Mouse (Mus musculus) limb, embryonic 12.5 days (tissue): Measurements from ENCODE around the gene Anxa9. TPM values are rescaled to one million over a fixed set of nuclear protein-coding genes. Genes with fewer than 3 reads are reported as not detected.

ENCODE experiments used
- ATAC-seq: fragments of 200-750 bp; cut with Nextera tagmentation; 2 replicates; pipeline ENCODE4 v1.8.0; 2017; ENCODE audit warnings: low read depth, moderate TSS enrichment; ENCODE audit not compliant: insufficient number of reproducible peaks, insufficient read depth, low FRiP score, low TSS enrichment
- H3K27ac ChIP-seq: fragments of 300-500 bp; sonication (generic); 2 replicates; pipeline ENCODE4 v1.5.1; 2016; ENCODE audit warnings: mild to moderate bottlenecking, moderate library complexity
- H3K27me3 ChIP-seq: fragments of 300-500 bp; sonication (generic); 2 replicates; pipeline ENCODE4 v1.6.1; 2016; ENCODE audit warnings: mild to moderate bottlenecking, moderate library complexity
- H3K36me3 ChIP-seq: fragments of 300-500 bp; sonication (generic); 2 replicates; pipeline ENCODE4 v1.6.1; 2016; ENCODE audit warnings: mild to moderate bottlenecking, moderate library complexity
- H3K4me1 ChIP-seq: fragments of 300-500 bp; sonication (generic); replicated peaks from 2 replicates; pipeline ENCODE4 v1.6.1; 2016
- H3K4me2 ChIP-seq: fragments of 300-500 bp; sonication (generic); 2 replicates; pipeline ENCODE4 v1.6.1; 2016; ENCODE audit warnings: mild to moderate bottlenecking, moderate library complexity
- H3K4me3 ChIP-seq: fragments of 300-500 bp; sonication (generic); replicated peaks from 2 replicates; pipeline ENCODE4 v1.5.1; 2016; ENCODE audit warnings: mild to moderate bottlenecking
- H3K9ac ChIP-seq: fragments of 300-500 bp; sonication (generic); replicated peaks from 2 replicates; pipeline ENCODE4 v1.6.1; 2016; ENCODE audit warnings: mild to moderate bottlenecking, moderate library complexity
- H3K9me3 ChIP-seq: fragments of 300-500 bp; sonication (generic); 2 replicates; pipeline ENCODE4 v1.6.1; 2016; ENCODE audit warnings: mild to moderate bottlenecking, moderate library complexity
- WGBS: fragments of 180-500 bp; shearing (Covaris S2); methylation state at CpG from one replicate; pipeline ENCODE4 v1.1.7; 2016; 5-methylcytosine and 5-hydroxymethylcytosine counted together
- polyA plus RNA-seq: library from polyadenylated mRNA; unstranded; fragments of >200 nt; fragmentation: Nextera tagmentation; extraction: Ambion mirVana; gene quantifications from 2 replicates; pipeline ENCODE4 v1.2.1, GENCODE M21; 2016

Gene Anxa9
- polyA plus RNA-seq, 1 experiment from 2014 or later: 1.8 TPM

DNA sequence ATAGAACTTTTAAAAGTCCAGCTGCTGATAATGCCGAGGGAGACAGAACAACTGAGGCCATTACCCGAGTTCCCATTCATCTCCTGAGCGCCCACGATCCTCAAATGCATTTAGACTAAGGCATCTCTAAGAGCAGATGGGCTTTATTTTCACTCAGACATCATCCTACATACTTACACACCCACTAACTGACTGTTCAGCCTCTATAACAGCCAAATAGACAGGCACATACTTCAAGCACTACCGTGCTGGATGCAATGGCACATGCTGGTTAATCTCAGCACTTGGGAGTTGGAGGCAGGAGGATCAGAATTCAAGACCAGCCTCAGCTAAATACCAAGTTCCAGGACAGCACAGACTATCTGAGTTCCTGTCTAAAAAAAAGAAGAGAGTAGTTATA is 37.2 kb downstream of the Anxa9 start:
- Histone ChIP-seq H3K9ac (no peak overlapping the region), H3K4me3 (no peak overlapping the region), H3K27me3 (no peaks in the 10 kb centered on the region), H3K36me3 (peaks cover 62% of the 10 kb centered on the region), H3K4me1 (no peaks in the 10 kb centered on the region), H3K4me2 (no peak overlapping the region), H3K27ac (no peak overlapping the region), H3K9me3 (no peaks in the 10 kb centered on the region)
- no peak for ATAC-seq
- WGBS: 88% methylated on average over 5 of the region's 5 CpGs

DNA sequence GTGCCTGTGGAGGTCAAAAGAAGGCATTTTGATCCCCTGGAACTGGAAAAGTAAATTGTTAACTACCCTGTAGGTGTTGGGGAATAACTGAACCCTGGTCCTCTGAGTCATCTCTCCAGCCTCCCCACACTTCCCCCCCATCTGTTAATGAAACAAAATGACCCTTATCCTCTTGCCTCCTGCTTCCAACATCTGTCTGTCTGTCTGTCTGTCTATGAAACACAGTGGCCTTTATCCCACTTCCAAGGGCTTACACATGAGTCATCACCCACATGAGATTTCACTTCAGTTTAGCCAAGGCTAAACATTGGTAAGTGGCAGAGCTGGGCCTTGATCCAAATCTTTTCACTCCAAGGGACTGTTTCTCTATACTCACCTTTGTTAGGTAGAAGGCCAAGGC is 39.1 kb downstream of the Anxa9 start:
- Histone ChIP-seq H3K4me3 (no peak overlapping the region), H3K4me2 (no peak overlapping the region), H3K36me3 (peaks cover 68% of the 10 kb centered on the region), H3K27ac (no peak overlapping the region), H3K9me3 (no peaks in the 10 kb centered on the region), H3K9ac (no peak overlapping the region), H3K4me1 (no peaks in the 10 kb centered on the region), H3K27me3 (no peaks in the 10 kb centered on the region)
- no peak for ATAC-seq

DNA sequence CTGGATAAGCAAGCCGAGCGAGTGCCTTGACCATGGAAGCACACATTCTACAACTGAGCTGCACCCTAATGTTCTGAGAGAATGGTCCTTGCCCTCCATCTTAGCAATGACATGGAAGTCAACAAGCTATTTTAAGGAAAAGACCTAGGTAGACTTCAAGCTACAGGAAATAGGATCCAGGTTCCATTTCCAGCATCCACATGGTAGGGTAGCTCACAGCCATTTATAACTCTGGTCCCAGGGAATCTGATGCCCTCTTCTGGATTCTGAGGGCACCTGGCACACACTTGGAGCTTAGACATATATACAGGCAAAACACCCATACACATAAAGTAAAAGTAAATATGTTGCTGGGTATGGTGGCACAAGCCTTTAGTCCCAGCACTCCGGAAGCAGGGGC is 40.9 kb downstream of the Anxa9 start:
- H3K4me1 ChIP-seq: no peaks in the 10 kb centered on the region
- 94% methylated on average over 3 of the region's 3 CpGs for WGBS
- no peak for ATAC-seq
- H3K36me3 ChIP-seq: peaks cover 81% of the 10 kb centered on the region
- H3K27me3 ChIP-seq: no peaks in the 10 kb centered on the region
- H3K9ac ChIP-seq: no peak overlapping the region
- no peak overlapping the region for H3K4me3 ChIP-seq
- no peak overlapping the region for H3K4me2 ChIP-seq
- H3K27ac ChIP-seq: no peak overlapping the region
- no peaks in the 10 kb centered on the region for H3K9me3 ChIP-seq

DNA sequence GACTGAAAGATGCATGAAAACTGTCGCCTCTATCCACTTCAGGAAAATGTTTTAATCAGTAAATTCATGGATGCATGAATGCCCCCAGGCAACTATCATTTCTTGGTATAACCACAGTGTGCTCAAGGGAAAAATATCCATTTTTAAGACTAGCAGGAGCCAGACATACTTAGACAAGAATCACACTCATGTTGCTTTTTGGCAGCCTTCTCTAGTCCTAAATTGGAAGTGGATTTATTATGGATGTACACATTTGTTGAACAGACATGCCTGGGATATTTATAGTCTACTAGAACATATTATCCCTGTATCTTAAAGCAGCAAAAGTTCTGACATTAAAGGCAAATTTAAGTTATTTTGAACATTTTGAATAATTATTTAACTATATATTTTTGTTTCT is 42.3 kb downstream of the Anxa9 start:
- Histone ChIP-seq H3K27me3 (no peaks in the 10 kb centered on the region), H3K4me3 (no peak overlapping the region), H3K4me1 (no peaks in the 10 kb centered on the region), H3K9ac (no peak overlapping the region), H3K27ac (no peak overlapping the region), H3K4me2 (no peak overlapping the region), H3K36me3 (peaks cover 89% of the 10 kb centered on the region), H3K9me3 (no peaks in the 10 kb centered on the region)
- ATAC-seq: no peak
- WGBS: 87% methylated on average over 1 of the region's 1 CpGs

DNA sequence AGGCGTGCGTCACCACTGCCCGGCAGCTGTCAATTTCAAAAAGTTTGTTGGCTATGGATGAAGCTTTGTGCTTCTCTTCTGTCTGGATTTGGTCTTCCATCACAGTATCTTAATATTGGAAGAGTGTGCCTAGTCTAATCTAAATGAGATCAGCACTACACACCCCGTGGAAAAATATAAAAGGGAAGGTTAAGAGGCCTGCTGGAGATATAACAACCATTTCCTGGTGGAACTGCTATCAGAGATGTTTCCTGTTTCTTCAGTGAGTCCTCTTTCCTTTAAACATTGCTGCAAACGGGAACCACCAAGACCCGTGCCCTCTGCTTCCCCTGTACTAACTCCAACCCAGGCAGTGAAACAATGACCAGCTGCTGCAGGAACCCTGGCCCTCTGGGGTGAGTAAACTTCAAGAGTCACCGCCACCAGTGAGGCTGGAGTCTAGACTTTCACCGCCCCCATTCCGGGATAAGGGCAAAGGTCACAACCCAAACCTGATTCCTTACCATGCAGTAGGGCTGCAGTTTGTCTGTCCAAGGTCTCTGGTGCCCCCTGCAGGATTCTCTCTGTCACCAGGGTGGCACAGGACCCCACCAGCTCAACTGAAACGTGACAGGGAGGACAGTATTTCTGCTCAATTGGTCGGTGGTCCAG is 43.8 kb downstream of the Anxa9 start:
- Histone ChIP-seq H3K4me1 (no peaks in the 10 kb centered on the region), H3K27ac (no peak overlapping the region), H3K4me3 (no peak overlapping the region), H3K9me3 (no peaks in the 10 kb centered on the region), H3K9ac (no peak overlapping the region; the same call in 1 of the 2 replicates), H3K36me3 (peaks cover 89% of the 10 kb centered on the region), H3K4me2 (no peak overlapping the region), H3K27me3 (no peaks in the 10 kb centered on the region)
- no peak for ATAC-seq
- 44% methylated on average over 11 of the region's 11 CpGs for WGBS

DNA sequence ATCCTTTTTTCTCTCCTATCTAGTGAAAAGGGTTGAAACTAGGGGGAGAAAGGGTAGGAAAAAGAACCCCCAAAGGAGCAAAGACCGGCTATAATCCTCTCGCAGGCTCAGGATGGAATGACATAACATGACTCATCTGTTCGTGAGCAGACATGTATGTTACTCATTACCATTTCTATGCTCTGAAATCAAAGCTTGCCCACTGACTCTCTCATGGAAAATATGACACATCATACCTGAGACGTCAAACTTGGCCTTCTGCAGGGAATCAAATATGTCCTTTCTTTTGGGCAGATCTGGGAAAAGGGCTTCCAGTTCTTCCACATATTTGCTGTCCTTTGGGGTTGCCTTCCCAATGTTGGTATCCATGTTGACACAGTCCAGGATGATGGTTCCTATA is 45.0 kb downstream of the Anxa9 start:
- H3K4me3 ChIP-seq: no peak overlapping the region
- WGBS: 92% methylated on average over 4 of the region's 4 CpGs
- no peaks in the 10 kb centered on the region for H3K4me1 ChIP-seq
- no peak overlapping the region for H3K9ac ChIP-seq
- H3K9me3 ChIP-seq: no peaks in the 10 kb centered on the region
- H3K27ac ChIP-seq: no peak overlapping the region
- H3K27me3 ChIP-seq: no peaks in the 10 kb centered on the region
- H3K36me3 ChIP-seq: peaks cover 89% of the 10 kb centered on the region
- H3K4me2 ChIP-seq: no peak overlapping the region
- ATAC-seq: no peak

DNA sequence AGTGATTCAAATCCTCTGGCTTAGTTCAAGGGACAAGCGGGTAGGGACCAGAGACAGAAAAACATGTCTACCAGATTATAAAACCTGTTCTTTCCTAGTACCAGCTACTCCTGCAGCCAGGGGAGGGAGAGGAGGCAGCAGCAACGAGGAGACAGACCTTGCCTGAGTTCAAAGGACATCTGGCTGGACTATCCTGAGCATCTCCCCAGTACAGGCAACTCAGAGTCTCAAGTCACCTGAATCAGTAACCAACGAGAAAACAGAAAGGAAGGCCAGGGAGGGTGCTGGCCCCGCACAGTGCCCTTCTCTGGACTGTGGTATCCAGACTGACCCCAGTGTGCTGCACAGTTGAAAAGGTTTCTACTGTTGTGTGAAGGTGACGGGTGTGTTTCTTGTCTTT is 50.0 kb downstream of the Anxa9 start:
- H3K9me3 ChIP-seq: no peaks in the 10 kb centered on the region
- H3K27ac ChIP-seq: no peak overlapping the region
- 84% methylated on average over 5 of the region's 5 CpGs for WGBS
- H3K4me3 ChIP-seq: no peak overlapping the region
- ATAC-seq: no peak
- no peak overlapping the region for H3K4me2 ChIP-seq
- H3K9ac ChIP-seq: no peak overlapping the region
- no peaks in the 10 kb centered on the region for H3K27me3 ChIP-seq
- H3K4me1 ChIP-seq: no peaks in the 10 kb centered on the region
- H3K36me3 ChIP-seq: peaks cover 93% of the 10 kb centered on the region

DNA sequence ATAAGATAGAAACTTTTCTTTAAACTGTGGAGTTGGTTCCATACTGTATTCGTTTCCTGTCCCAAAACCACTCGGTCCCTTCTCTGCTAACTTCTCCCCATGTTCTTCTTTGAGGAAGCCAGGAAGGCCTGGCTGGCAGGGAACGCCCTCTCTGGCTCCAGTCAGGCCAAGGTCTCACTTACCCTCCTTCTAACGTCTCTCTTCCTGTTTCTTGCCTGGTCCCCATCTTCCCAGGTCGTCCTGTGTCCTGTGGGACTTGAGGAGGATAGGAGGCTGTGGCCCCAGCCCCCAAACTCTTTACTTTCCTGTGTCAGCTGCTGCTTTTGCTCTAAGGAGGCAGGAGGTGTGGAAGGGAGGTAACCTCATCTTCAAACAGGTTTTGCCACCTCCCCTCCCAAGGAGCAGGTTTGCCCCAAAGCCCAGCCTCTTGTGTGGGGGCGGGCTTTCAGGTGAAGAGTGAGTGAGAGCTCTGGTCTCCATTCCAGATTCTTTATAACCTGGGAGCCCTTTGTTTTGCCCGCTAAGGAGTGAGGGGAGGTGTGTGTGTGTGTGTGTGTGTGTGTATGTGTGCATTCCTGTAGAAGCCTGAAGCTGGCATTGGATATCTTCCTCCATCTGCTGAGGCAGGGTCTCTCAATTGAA is 56.1 kb downstream of the Anxa9 start, which contains the start of gene Bnipl:
Gene Bnipl, minus strand, starts transcription at position 411 of the 642 bp plus-strand sequence.
- H3K27me3 ChIP-seq: no peaks in the 10 kb centered on the region
- WGBS: 40% methylated on average over 7 of the region's 7 CpGs
- no peak within 1 kb of the TSS for H3K9ac ChIP-seq
- no peak within 1 kb of the TSS for H3K4me3 ChIP-seq
- no peaks in the 10 kb centered on the region for H3K9me3 ChIP-seq
- H3K4me2 ChIP-seq: no peak within 1 kb of the TSS
- H3K36me3 ChIP-seq: peaks cover 55% of the 10 kb centered on the region
- no peaks in the 10 kb centered on the region for H3K4me1 ChIP-seq
- H3K27ac ChIP-seq: peak within 1 kb of the TSS; percentile 31; the same call in 1 of the 2 replicates
- no peak for ATAC-seq

DNA sequence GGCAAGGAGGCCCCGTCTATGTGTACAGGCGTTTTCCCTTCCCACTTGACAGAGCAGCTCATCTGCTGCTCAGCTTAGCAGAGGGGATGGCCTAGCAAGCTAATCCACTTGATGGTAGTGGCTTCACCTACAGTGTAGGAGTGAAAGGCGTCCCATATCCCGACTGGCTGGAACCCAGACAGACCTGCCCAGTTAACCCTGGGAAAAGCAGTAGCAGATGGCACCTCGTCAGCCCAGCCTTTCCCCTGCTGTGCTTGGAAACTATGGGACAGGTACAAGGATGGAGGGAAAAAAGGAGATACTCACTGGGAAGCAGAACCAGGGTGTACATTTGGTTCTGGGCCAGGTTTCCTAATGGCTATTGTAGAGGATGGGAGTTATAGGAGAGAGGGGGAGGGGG is 56.6 kb downstream of the Anxa9 start:
- Histone ChIP-seq H3K27ac (no peak overlapping the region), H3K27me3 (no peaks in the 10 kb centered on the region), H3K4me3 (no peak overlapping the region), H3K4me2 (no peak overlapping the region), H3K36me3 (peaks cover 55% of the 10 kb centered on the region), H3K4me1 (no peaks in the 10 kb centered on the region), H3K9ac (no peak overlapping the region), H3K9me3 (no peaks in the 10 kb centered on the region)
- 72% methylated on average over 5 of the region's 5 CpGs for WGBS
- no peak for ATAC-seq

DNA sequence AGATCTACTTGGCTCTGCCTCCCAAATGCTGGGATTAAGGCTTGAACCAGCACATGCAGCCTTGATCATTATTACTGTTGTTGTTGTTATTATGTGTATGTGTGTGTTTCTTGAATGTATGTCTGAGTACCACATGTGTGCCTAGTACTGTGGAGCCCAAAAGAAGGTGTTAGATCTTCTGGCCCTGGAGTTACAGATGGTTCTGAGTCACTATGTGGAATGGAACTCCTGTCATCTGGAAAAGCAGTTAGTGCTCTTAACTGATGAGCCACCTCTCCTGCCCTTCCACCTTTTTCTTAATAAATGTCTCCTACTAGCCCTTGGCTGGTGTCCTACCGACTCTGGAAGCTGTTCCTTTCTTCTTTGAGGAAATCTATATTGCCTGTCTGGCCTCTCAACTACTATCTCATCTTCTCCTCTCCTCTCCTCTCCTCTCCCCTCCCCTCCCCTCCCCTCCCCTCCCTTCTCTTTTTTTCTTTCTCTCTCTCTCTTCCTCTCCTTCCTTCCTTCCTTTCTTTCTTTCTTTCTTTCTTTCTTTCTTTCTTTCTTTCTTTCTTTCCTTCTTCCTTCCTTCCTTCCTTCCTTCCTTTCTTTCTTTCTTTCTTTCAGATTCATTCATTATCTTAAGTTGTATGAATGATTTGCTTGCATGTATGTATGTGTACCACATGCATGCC is 59.2 kb downstream of the Anxa9 start:
- no peak overlapping the region for H3K9ac ChIP-seq
- 68% methylated on average over 1 of the region's 1 CpGs for WGBS
- no peaks in the 10 kb centered on the region for H3K27me3 ChIP-seq
- no peak overlapping the region for H3K4me2 ChIP-seq
- no peak for ATAC-seq
- H3K9me3 ChIP-seq: no peaks in the 10 kb centered on the region
- peaks cover 36% of the 10 kb centered on the region; the same call in 1 of the 2 replicates for H3K36me3 ChIP-seq
- H3K4me3 ChIP-seq: no peak overlapping the region
- H3K27ac ChIP-seq: no peak overlapping the region
- H3K4me1 ChIP-seq: no peaks in the 10 kb centered on the region

DNA sequence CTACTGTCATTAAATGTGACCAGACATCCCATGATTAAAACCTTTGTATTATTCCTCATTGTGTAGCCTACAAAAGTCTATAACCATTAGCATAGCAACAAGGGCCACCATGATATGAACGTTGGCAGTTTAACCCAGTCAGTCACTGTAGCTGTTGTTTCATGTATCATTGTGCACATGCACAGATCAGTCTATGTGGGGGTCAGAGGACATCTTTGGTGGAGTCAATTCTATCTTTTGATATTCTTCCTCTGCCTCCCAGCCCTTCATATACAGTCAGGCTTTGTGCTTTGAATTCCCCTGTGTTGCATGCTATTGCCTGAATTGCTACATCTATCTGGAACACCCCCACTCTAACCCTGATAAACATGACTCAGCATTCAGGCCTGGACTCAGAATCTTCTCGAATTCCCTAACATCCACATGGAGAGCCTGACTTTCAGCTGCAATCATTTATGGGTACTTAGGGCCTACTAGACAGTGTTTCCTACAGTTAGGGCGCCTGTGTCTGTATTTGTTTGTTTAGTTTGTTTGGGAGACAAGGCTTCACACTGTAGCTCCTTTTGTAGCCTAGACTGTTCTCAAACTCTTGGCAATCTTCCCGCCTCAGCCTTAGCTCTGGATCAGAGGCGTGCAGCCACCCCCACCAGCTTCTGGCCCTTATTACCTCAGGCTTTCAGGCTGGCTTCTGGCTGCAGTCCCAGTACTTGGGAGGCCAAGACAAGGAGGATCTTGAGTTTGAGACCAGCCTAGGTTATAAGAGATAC is 60.3 kb downstream of the Anxa9 start:
- Histone ChIP-seq H3K36me3 (peaks cover 33% of the 10 kb centered on the region; the same call in 1 of the 2 replicates), H3K9ac (no peak overlapping the region), H3K27ac (no peak overlapping the region), H3K9me3 (no peaks in the 10 kb centered on the region), H3K27me3 (no peaks in the 10 kb centered on the region), H3K4me1 (no peaks in the 10 kb centered on the region), H3K4me3 (no peak overlapping the region), H3K4me2 (no peak overlapping the region)
- no peak for ATAC-seq
- WGBS: 90% methylated on average over 5 of the region's 5 CpGs
